ENCODE assay signal across 16 mouse cellular contexts in the genomic region with DNA sequence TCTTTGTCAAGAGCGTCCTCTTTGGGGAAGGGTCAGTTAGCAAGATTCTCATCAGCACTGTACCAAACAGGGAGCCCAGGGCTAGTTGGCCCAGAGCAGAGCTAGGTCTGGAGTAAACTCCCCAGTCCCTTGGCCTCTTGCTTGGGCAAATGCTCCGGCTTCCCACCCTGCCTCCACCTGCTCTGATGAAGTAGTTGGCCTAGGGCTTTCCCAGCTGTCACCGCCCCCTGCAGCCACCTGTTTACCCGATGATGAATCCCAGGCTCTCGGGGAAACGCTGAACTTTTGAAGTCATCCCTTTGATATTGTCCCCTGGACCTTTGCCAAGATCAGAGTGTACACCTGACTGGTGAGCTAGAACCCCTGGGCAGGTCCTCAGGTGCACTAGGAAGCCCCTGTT. TPM values are rescaled to one million over a fixed set of nuclear protein-coding genes. Genes with fewer than 3 reads are reported as not detected.
A peak's percentile ranks its signal among the peaks of the same experiment; 100 is the strongest.
DNase-seq lines count a peak whose midpoint lies in the region; ATAC-seq and TF ChIP-seq lines count a peak whose summit lies in the region.
"Had no signal": no experiment of that assay in that cellular context is flagged by ENCODE, and none has a peak within 500 bp of the region (broad histone marks: within the 10 kb centered on the region; RNA-seq: fewer than 3 reads in every experiment).

No protein-coding gene starts in this region.

- H3K4me1 ChIP-seq in embryonic facial prominence, embryonic 14.5 days (ENCODE audit: control insufficient read depth, insufficient read depth, low read length): peaks cover 4% of the 10 kb centered on the region; the same call in 1 of the 2 replicates
- H3K4me1 ChIP-seq in embryonic facial prominence, embryonic 10.5 days: peaks cover 45% of the 10 kb centered on the region
- H3K4me1 ChIP-seq: forebrain, embryonic 13.5 days; forebrain, embryonic 15.5 days had no signal

- intact Hi-C loops in left cerebral cortex, postnatal 4 days (cut with DNase I): loop anchor here (10.0 kb wide), 1 partner anchor 118 kb away; no protein-coding TSS in a partner anchor
- intact Hi-C loops in left cerebral cortex, adult 2 months (cut with DNase I): loop anchor here (10.0 kb wide), 1 partner anchor 418 kb away; no protein-coding TSS in a partner anchor

- WGBS in embryonic facial prominence, embryonic 14.5 days: 42% methylated on average over 6 of the region's 6 CpGs
- WGBS in embryonic facial prominence, embryonic 10.5 days: 72% methylated on average over 6 of the region's 6 CpGs

- H3K36me3 ChIP-seq in embryonic facial prominence, embryonic 14.5 days (ENCODE audit: control insufficient read depth, insufficient read depth, low read length): no peaks in the 10 kb centered on the region
- peaks cover 66% of the 10 kb centered on the region for H3K36me3 ChIP-seq in embryonic facial prominence, embryonic 10.5 days (replicated peaks)
- H3K36me3 ChIP-seq in myocyte (ENCODE audit: control insufficient read depth, insufficient read depth): no peaks in the 10 kb centered on the region
- H3K36me3 ChIP-seq: forebrain, embryonic 15.5 days had no signal

- no peak overlapping the region for H3K4me3 ChIP-seq in embryonic facial prominence, embryonic 14.5 days (ENCODE audit: low read depth, low read length)
- no peak overlapping the region for H3K4me3 ChIP-seq in embryonic facial prominence, embryonic 10.5 days
- H3K4me3 ChIP-seq in left cerebral cortex, adult 2 months: no peak overlapping the region
- H3K4me3 ChIP-seq in myocyte: no peak overlapping the region
- H3K4me3 ChIP-seq: embryonic facial prominence, embryonic 13.5 days; forebrain, embryonic 13.5 days; forebrain, embryonic 15.5 days had no signal

- H3K9ac ChIP-seq in embryonic facial prominence, embryonic 14.5 days (ENCODE audit: low read depth, low read length): no peak overlapping the region
- H3K9ac ChIP-seq: embryonic facial prominence, embryonic 13.5 days; forebrain, embryonic 13.5 days; forebrain, embryonic 15.5 days; forebrain, postnatal 0 days had no signal

- H3K4me2 ChIP-seq in embryonic facial prominence, embryonic 14.5 days (ENCODE audit: low read depth, low read length): no peak overlapping the region
- no peak overlapping the region for H3K4me2 ChIP-seq in myocyte (ENCODE audit: low read depth)
- H3K4me2 ChIP-seq: embryonic facial prominence, embryonic 13.5 days; forebrain, embryonic 13.5 days; forebrain, embryonic 15.5 days had no signal

- H3K79me2 ChIP-seq in myocyte (ENCODE audit: control insufficient read depth, insufficient read depth): no peaks in the 10 kb centered on the region

- H3K27me3 ChIP-seq in embryonic facial prominence, embryonic 14.5 days (replicated peaks; ENCODE audit: control insufficient read depth, insufficient read depth, low read length): no peaks in the 10 kb centered on the region
- peaks cover 16% of the 10 kb centered on the region for H3K27me3 ChIP-seq in embryonic facial prominence, embryonic 10.5 days (replicated peaks; ENCODE audit: low read depth, poor library complexity, severe bottlenecking)
- H3K27me3 ChIP-seq in myocyte (ENCODE audit: control insufficient read depth, insufficient read depth, insufficient read length): peaks cover 60% of the 10 kb centered on the region
- H3K27me3 ChIP-seq: embryonic facial prominence, embryonic 13.5 days; forebrain, embryonic 13.5 days; forebrain, embryonic 15.5 days had no signal

- ATAC-seq in cerebellum, adult (ENCODE audit: insufficient number of reproducible peaks, low FRiP score, low TSS enrichment): no peak
- no peak for ATAC-seq in embryonic facial prominence, embryonic 14.5 days (ENCODE audit: low read depth)
- ATAC-seq: forebrain, embryonic 13.5 days; forebrain, embryonic 15.5 days; forebrain, postnatal 0 days had no signal

- no peak for TF ChIP-seq CTCF in left cerebral cortex, adult 2 months (IDR thresholded peaks at IDR 0.05)

- H3K9me3 ChIP-seq in embryonic facial prominence, embryonic 14.5 days (ENCODE audit: control insufficient read depth, low read length): no peaks in the 10 kb centered on the region
- H3K9me3 ChIP-seq in embryonic facial prominence, embryonic 10.5 days: no peaks in the 10 kb centered on the region
- H3K9me3 ChIP-seq: embryonic facial prominence, embryonic 13.5 days; forebrain, embryonic 13.5 days; forebrain, embryonic 15.5 days had no signal

- DNase-seq in cerebellum, postnatal 10 days: peak; percentile 61 to 68
- peak; percentile 34 for DNase-seq in embryonic facial prominence, embryonic 14.5 days (ENCODE audit: low spot score)
- DNase-seq in embryonic facial prominence, embryonic 10.5 days (ENCODE audit: low spot score): no peak
- DNase-seq in left cerebral cortex, postnatal 4 days: peak; percentile 25
- no peak for DNase-seq in left cerebral cortex, adult 2 months (ENCODE audit: extremely low spot score in 1 of 2, low spot score in 2 of 2)
- no peak for DNase-seq in embryo, embryonic 11 days
- DNase-seq: adrenal gland, adult 2 months; adrenal gland, postnatal 10 days; adrenal gland, postnatal 25 days; cerebellum, adult 9-10 months; forebrain, postnatal 0 days had no signal

- H3ac ChIP-seq in myocyte (ENCODE audit: control insufficient read depth, insufficient read length): no peak overlapping the region

- no peak for TF ChIP-seq POLR2A in myocyte (IDR thresholded peaks at IDR 0.05; ENCODE audit: insufficient read length, low read depth)

- H3K27ac ChIP-seq in embryonic facial prominence, embryonic 14.5 days (replicated peaks; ENCODE audit: low read depth, low read length): no peak overlapping the region
- no peak overlapping the region for H3K27ac ChIP-seq in embryonic facial prominence, embryonic 10.5 days (replicated peaks)
- no peak overlapping the region for H3K27ac ChIP-seq in left cerebral cortex, adult 2 months
- H3K27ac ChIP-seq: embryonic facial prominence, embryonic 13.5 days; forebrain, embryonic 13.5 days; forebrain, embryonic 15.5 days had no signal

TF ChIP-seq in myocyte, 11 proteins besides CTCF, POLR2A, EP300 and RAD21:
- no peak for TF ChIP-seq SRF (IDR thresholded peaks at IDR 0.05; ENCODE audit: control insufficient read depth, insufficient read length, low read depth)
- TF ChIP-seq MYOG (IDR thresholded peaks at IDR 0.05; ENCODE audit: control insufficient read depth in 1 of 3, insufficient read depth in 1 of 3, insufficient read length in 2 of 3, low read depth in 2 of 3): peak in 2 of 3 experiments; percentile 30 to 65
- TF ChIP-seq TCF12 (IDR thresholded peaks at IDR 0.05; ENCODE audit: insufficient read depth, poor library complexity, severe bottlenecking): no peak
- no peak for TF ChIP-seq USF1 (IDR thresholded peaks at IDR 0.05; ENCODE audit: low read depth)
- TF ChIP-seq MYOD1 (IDR thresholded peaks at IDR 0.05; ENCODE audit: control insufficient read depth in 1 of 3, insufficient read length in 2 of 3, low read depth in 2 of 3): peak in 1 of 3 experiments; percentile 51
- no peak for TF ChIP-seq MAX (IDR thresholded peaks at IDR 0.05; ENCODE audit: low read depth)
- TF ChIP-seq CEBPB (IDR thresholded peaks at IDR 0.05; ENCODE audit: insufficient read depth, poor library complexity, severe bottlenecking): no peak
- no peak for TF ChIP-seq E2F4 (IDR thresholded peaks at IDR 0.05; ENCODE audit: insufficient read depth)
- no peak for TF ChIP-seq POLR2AphosphoS2 (IDR thresholded peaks at IDR 0.05; ENCODE audit: insufficient read length, low read depth)
TF ChIP-seq in myocyte: peak in this region for 2.

RNA-seq across cellular contexts. Expression of gene Ttll12, which starts 41.8 kb away (rescaled TPM):
- 30.7 and 36.8 TPM in 2 replicates for polyA plus RNA-seq in embryonic facial prominence, embryonic 14.5 days (2014; fragmentation: Nextera tagmentation; extraction: Ambion mirVana)
- 62.8 and 64.3 TPM in 2 replicates for polyA plus RNA-seq in embryonic facial prominence, embryonic 10.5 days (2016; fragmentation: Nextera tagmentation; extraction: Ambion mirVana)
- total RNA-seq in left cerebral cortex, postnatal 4 days (2021): 10 to 100 TPM; 28.4 to 30.8 TPM
- 10 to 100 TPM; 12.4 to 12.6 TPM for total RNA-seq in left cerebral cortex, adult 2 months (2021)
- 69.6 TPM for polyA plus RNA-seq in myocyte (2012; fragmentation: generic; extraction: Trizol)

Comparison
In these comparisons a context has a peak if more than half of its experiments do, and no peak if none do; other contexts are left out.
1. DNase-seq: peak in cerebellum, postnatal 10 days (2 of 2), embryonic facial prominence, embryonic 14.5 days (single experiment) and left cerebral cortex, postnatal 4 days (single experiment); none in embryonic facial prominence, embryonic 10.5 days (single experiment), left cerebral cortex, adult 2 months (0 of 2) and embryo, embryonic 11 days (single experiment).